Mouse (Mus musculus) adrenal gland, postnatal 4 days (tissue): Measurements from ENCODE around the gene Slc7a11. TPM values are rescaled to one million over a fixed set of nuclear protein-coding genes. Genes with fewer than 3 reads are reported as not detected.

Experiments
- DNase-seq, 2 experiments: peaks; one replicate each; pipeline ENCODE4 v3.0.0; 2021 to 2022; ENCODE audit warnings: low spot score in 2 of 2, mixed read lengths in 2 of 2
- total RNA-seq, 2 experiments: library from RNA; stranded (reverse); gene quantifications; 2 replicates each; pipeline ENCODE4 v1.2.3; 2021

The Slc7a11 gene
- total RNA-seq, 2 experiments from 2014 or later, result 0.34 to 0.50 TPM

DNA sequence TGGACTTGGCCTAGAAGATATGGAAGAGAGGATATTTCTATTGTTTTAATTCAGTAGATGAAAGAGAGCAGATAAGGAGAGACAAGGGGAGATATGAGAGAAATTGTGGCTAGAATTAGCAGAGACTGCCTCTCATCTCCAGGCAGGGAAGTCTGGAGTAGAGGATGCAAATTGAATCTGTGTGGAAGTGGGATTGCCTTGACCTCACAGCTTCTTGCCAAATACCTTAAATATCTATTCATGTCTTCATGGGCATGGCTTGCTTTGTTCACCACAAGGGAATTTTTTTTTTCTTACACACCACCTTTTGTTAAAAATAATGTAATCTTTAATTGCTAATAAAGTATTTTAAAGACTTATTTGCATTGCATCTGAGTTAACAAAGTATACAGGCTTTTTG lies 441.3 kb downstream of the Slc7a11 start:
- no peak for DNase-seq

GRCm38 (mm10) chr3:50001635-50002034 lies 441.8 kb downstream of the Slc7a11 start:
- no peak for DNase-seq

- no peak for DNase-seq
Measured at GRCm38 (mm10) chr3:49992891-49993290, 450.5 kb downstream of the Slc7a11 start.

GRCm38 (mm10) chr3:49987236-49987635 lies 456.2 kb downstream of the Slc7a11 start:
- DNase-seq, result no peak

GRCm38 (mm10) chr3:49984795-49985194 lies 458.6 kb downstream of the Slc7a11 start:
- DNase-seq, result no peak

GRCm38 (mm10) chr3:49983429-49984268 lies 459.8 kb downstream of the Slc7a11 start:
- DNase-seq, result no peak

GRCm38 (mm10) chr3:49973994-49974393 lies 469.4 kb downstream of the Slc7a11 start:
- no peak for DNase-seq

DNA sequence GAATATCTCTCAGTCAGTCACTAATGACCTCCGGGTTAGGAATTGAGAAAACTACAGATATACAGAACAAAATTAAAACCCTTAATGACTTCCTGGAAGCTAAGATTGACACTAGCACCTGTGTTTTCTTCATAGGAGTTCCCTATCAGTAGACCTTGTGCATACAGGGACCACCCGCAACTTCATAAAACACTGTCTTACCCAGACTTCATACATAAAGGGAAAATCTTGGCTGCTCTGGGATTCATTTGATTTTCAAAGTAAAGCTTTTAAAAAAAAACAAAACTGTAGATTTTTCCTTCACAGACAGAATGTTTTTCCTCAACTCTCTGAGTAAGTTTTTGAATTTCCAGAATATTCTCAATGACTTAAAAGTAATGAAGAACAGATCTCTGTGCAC lies 477.8 kb downstream of the Slc7a11 start:
- DNase-seq, result no peak

GRCm38 (mm10) chr3:49960581-49960980 lies 482.8 kb downstream of the Slc7a11 start:
- no peak for DNase-seq

DNA sequence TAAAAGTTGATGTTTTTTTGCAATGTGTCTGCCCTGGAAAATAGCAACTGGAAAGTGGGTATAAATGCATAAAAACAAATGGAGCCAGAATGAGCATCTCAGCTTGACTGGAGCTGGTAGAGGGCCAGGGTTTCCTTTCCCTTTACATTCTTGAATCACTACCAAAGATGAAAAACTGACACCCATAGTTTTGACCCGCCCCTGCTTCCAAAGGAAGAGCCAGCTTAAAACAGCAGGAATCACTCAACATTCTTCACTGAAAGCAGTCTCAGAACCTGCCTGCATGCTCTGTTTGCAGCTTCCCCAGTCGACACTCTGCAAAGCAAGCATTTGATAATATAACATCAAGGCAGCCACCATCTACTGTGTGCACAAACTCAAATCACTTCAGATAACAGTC lies 496.6 kb downstream of the Slc7a11 start:
- no peak for DNase-seq

DNA sequence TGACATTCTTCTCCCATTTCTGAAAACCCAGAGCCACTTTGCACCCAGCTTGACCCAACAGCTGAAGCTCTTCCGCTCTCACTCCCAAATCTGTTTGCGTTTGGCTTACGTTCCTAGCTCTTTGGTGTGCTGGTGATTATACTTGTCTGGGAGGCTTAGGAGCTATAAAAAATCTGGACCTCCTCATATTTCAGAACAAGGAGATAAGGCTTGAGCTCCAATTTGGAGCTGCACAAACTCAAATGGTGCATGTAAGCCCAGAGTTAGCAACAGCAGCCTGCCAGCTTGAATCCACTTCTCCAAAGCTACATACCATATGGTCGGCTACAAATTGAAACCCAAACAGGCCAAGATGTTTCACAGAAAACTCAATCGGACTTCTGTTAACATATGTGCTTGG lies 498.6 kb downstream of the Slc7a11 start:
- no peak for DNase-seq

DNA sequence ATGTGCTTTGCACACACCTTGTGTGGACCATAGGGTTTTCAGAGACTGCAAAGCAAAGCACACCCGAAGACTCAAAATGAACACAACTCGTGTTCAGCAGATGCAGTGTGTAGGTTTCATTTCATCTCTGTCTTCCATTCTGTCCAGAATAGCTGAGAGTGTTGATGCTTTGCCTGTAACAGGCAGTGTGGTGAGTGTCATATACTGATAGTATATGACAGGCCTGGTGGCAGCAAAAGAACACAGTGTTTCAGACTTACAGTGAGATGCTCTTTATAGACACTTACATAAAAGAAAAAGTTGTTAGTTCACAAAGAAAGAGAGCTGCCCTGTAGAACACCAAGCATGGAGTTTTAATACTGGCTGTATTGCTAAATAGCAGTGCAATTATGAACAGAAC lies 505.8 kb downstream of the Slc7a11 start:
- no peak for DNase-seq

- DNase-seq, result no peak
Measured at GRCm38 (mm10) chr3:49929496-49929895, 513.9 kb downstream of the Slc7a11 start.

- DNase-seq, result no peak
Measured at GRCm38 (mm10) chr3:49928509-49929263, 514.7 kb downstream of the Slc7a11 start.

- DNase-seq, result no peak
Measured at GRCm38 (mm10) chr3:49913929-49914328, 529.5 kb downstream of the Slc7a11 start.

DNA sequence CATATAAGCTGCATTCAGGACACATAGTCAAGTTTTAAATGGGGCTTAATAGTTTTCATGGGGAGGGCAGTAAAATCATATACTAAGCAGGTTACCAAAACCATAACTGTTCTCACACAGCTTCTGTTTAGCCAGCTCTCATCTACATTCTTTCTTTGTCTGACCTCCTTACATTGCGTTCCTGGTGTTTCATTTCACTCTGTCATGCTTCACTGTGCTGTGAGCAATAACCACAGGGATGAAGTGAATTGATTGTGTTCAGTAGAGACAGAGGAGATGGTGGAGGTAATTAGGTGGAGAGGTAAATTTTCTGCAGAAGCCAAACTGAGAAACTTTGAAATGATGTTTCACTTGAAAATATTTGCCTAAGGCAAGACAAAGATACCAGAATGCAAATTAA lies 532.5 kb downstream of the Slc7a11 start:
- no peak for DNase-seq

DNA sequence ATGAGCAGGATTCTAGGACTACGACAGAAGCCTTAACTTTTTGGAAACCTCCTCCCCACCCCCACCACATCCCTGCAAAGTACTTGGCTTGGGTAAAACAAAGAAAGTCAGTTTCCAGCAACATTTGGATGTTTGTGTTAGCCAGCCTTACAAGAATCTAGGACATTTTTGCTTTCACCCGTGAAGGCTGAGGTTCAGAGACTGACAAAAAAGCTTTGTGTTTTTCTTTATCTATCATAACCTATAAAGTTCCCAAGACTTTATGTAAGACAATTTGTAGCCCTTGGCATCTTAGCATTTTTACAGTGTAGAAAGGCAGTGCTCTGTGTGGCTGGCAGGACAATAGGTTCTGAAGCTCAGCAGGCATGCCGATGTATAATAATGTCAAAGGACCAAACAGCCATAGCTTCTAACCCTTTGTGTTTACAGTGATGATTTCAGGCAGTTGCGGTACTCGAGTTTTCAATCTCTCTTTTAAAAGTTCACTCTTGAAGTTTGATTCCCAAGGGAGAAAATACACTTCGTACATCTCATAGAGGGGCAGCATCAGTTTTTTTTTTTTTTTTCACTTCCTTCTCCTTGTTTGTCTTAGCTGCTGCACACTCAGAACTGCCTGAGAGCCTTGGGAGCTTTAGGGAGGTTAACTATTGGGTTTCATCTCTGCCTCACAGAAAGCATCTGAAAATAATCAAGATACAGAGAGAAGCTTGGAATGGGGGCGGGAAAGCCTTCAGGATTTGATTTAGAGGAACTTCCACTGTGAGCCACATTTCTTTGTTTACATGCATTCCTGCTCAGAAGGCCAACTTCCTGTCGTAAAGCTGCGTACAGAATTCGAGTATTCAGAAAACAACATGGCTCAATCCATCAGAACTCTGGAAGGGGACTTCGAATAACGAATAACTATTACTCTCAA lies 534.7 kb downstream of the Slc7a11 start:
- no peak for DNase-seq

- DNase-seq, result no peak
Measured at GRCm38 (mm10) chr3:49893945-49894344, 549.5 kb downstream of the Slc7a11 start.

- DNase-seq, result no peak
Measured at GRCm38 (mm10) chr3:49887359-49887758, 556.1 kb downstream of the Slc7a11 start.

DNA sequence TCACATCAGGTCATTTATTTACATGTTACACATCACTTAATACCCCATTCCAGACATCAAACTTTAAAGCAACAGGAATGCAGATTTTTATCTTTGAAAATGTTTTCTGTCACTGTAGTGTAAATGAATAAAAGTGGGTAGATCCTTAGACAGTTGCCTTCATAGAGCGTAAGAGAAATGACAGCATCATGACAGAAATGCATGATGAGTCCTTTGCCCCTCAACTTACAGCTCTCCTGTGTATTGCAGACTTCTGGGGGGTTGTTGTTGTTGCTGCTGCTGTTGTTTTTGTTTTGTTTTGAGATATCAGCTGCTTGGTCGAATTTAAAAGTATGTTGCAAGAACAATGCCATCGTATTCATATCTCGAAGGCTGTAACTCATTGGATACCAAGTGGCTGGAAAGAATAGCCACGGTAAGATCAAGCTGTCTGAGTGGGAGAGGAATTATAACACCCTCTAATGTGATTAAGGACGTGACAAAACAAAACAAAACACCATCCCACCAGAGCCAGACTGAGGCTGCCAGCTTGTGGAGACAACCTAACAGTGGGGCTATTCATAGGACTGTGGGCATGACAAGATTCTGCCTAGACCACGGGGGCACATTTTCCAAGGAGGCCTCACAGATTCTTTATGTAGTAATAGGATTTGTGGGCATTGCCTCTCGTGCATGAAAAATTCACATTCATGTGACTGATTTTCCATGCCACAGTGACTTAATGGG lies 557.0 kb downstream of the Slc7a11 start:
- no peak for DNase-seq

DNA sequence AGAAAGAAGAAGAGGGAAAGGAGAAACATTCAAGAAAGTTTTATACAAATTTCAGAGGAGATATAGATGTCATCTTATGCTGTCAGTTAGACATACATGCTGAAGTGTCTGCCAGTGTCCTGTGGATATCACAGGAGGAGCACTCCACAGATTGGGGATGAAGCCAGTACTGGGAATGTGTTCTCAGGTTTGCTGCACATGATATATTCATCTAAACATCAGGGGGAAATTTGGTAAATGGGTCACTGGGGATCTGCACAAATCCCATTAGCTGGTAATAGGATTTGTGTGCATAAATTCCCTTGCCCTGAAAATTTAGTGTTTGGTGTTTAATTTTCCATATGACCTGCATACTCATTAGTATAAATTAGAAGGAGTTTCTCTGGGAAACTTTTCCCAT lies 562.9 kb downstream of the Slc7a11 start:
- no peak for DNase-seq
